Mouse (Mus musculus): ENCODE data around the gene Asb7.

The Asb7 gene

DNA sequence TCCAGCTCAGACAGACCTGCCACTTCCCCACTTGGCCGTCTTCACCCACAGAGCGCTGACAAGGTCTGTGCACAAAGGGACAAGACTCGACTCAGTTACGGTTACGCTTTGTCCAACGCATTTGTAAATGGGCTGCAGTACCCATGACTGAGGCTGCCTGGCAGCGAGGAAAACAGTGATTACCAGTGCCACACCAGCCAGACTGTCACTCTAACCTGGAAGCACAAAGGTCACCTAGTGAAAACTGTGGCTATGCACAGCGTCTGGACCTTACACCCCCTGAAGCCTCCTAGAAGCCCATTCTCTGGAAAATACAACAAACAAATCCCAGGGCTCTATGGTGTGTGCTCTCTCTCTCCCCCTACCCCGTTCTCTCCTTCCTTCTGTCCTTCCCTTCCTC lies 33.9 kb downstream of the Asb7 start:
- no peak for DNase-seq (ENCODE audit: low spot score in 2 of 2)

DNA sequence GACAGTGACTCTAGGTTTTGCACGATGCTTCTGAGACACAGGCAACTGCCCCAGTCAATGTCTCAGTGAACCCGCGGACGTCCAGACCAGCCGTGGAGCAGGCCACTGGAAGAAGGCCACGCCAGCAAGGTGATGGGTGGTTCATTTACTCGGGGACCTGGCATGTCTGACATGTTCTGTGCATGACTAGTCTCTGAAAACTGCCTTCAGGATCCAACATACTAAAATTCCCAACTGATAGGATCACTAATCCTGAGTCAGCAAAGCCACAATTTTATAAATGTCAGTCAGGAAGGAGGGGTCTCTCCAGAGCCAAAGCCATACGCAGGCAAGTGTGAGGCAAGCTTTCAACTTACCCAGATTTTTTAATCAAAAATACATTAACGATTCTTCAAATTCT lies 35.8 kb downstream of the Asb7 start:
- no peak for DNase-seq (ENCODE audit: low spot score in 2 of 2)

DNA sequence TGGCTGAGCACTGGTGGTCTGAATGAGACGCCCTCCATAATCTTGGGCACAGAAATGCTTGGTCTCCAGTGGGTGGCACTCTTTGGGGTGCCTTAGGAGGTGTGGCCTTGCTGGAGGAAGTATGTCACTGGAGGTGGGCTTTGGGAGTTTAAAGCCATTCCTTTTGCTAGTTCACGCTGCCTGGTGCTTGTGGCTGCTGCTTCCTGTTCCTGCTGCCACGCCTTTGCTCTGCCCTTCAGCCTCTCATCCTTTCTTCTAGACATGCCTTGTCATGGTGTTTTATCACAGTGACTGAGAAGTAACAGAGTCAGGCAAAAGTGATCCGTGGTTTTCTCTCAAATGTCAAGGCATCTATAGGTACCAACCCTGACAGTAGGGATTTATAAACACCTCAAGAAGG lies 37.2 kb downstream of the Asb7 start:
- DNase-seq (ENCODE audit: low spot score in 2 of 2): no peak

DNA sequence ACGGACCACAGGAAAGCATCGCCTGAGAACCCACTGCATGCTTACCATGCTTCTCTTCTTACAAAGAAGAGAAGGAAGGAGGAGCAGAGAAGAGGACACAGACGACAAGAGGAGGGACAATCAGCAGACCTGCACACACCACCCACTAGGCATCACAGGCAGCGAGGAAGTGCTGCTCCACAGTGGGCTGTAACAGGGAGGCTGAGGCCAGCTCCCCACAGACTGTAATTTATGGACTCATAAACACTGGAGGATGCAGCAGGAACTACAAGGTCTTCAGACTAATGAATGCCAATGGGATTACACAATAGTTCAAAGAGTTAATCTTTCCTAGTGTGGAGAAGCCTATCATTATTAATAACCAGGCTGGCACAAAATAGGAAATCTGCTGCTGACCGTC lies 38.5 kb downstream of the Asb7 start:
- DNase-seq (ENCODE audit: low spot score in 2 of 2): no peak

GRCm38 (mm10) chr7:66649181-66649580 lies 40.2 kb downstream of the Asb7 start:
- DNase-seq (ENCODE audit: low spot score in 2 of 2): no peak

DNA sequence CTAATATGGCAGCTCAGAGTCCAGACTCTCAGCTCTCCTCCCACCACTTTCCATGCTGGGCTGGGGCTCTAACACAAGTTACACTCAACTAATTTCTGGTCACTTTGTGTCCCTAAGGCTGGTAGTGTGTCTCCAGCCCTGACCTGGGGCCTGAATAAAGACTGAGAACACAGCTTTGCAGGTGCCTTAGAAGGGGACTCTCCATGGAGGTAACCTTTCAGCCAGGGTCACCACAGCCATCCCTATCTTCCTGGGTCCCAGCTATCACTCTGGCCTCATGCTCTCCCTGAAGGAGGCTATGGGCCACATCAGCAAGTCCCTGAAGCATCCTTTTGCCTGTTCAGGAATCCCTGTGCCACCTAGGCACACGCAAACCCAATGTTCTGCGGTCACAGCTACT lies 43.7 kb downstream of the Asb7 start:
- DNase-seq (ENCODE audit: low spot score in 2 of 2): no peak

- no peak for DNase-seq (ENCODE audit: low spot score in 2 of 2)
These were observed 56.0 kb downstream of the Asb7 start for GRCm38 (mm10) chr7:66633351-66633750.

DNA sequence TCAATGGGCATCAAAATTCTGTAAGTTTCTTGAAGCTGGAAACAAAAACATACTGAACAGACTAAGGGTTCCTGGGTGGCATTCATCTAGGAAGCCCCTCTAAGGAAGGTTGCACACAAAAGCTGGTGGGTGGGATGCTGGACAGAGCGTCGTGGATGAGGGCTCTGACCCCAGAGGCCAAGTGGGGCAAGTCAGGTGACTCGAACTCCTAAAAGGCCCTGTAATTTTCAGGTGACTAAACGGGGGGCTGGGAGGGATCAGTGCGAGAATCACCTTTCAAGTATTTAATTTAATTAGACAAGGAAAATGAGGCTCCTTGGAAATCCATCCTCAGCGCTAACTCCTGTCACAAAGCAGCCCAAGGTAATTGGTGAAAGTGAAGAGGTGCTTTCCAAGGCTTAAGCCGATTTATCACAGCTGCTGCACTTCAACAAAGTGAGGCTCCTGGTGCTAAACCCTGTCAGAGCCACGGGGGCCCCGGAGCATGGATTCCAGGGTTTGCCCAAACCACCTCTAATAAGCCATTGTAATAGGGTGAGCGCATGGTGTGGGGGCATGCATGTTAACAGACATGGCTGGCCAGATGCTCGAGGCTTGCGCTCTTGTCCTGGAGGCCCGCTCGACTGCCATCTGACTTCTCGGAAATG lies 59.1 kb downstream of the Asb7 start:
- no peak for DNase-seq (ENCODE audit: low spot score in 2 of 2)

- DNase-seq (ENCODE audit: low spot score in 2 of 2): no peak
These were observed 60.0 kb downstream of the Asb7 start for GRCm38 (mm10) chr7:66629419-66629818.

GRCm38 (mm10) chr7:66623436-66623835 lies 66.0 kb downstream of the Asb7 start:
- no peak for DNase-seq (ENCODE audit: low spot score in 2 of 2)

DNA sequence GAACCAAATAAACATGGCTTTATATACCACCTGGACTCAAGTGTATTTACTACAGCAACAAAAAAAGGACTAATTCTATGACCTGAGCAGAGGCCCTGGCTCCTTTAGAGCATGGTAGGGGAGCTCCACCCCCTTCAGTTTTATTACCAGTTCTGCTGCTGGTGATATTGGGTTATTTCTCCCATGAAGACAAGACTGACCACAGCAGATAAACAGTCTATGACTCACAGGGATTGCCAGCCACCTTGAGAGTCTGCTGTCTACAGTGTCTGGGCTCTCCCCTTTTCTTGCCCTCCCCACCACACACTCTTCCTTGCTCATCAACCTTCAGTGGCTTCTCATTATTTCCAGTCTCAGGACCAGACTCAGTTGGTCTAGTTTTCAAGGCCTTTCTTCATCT lies 87.5 kb downstream of the Asb7 start:
- no peak for DNase-seq (ENCODE audit: low spot score in 2 of 2)

DNA sequence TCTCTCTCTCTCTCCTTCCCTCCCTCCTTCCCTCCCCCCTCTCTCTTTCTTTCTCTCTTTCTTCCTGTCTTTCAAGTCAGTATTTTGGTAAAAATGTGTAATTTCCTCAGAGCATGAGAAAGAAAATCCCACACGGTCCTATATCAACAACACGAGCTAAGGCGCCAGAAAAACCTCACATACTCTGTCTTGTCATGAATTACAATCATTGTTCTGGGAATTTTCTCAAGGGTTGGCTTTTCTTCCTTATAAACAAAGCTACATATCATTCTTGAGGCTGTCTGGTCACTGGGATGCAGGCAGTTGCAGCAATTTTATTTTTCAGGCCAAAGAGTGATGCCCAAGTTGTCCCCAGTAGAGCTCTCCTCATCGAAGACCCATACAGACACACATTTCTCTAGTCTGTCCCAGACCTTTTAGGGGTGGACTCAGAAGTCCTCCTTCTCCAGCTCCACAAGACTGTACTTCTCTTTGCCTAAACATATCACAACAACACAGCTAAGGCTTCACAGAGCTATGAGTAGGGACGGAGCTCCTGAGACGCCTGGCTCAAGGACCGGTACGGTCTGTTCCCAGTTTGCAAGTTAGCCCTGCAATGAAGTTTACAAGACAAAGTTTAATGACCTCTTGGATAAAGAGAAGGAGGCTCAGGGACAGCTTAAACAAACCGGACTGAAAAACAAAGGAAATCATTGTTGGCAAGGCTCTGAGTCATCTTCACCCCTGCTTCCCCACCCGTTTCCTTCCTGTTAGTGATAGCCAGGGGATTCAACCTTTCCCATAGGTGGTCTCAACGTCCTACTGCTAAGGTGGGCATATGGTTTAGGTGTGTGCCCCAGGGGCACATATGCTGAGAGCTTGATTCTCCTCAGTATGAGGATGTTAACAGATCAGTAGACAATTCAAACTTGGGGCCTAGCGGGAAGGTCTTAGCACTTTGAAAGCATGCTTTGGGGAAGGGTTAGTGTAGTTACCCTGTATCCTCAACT lies 88.5 kb downstream of the Asb7 start:
- DNase-seq (ENCODE audit: low spot score in 2 of 2): no peak

DNA sequence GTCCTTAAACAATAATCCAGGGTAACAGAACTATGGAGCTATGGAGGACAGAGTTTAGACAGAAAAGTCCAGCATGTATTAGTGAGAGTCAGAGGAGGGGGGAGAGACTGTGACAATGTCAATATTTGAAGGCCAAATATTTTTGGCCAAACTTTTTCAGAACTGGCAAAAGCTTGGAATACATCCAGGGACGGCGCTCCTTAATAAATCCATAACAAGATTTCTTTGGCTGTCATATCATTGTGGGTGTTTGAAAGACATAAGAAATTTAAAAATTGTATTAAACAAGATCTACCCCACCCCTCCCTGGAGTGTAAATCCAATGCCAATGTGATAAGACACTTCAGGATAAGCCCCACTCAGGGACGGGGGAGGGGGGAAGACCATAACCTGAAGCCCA lies 89.3 kb downstream of the Asb7 start:
- no peak for DNase-seq (ENCODE audit: low spot score in 2 of 2)

GRCm38 (mm10) chr7:66597900-66598299 lies 91.5 kb downstream of the Asb7 start:
- DNase-seq (ENCODE audit: low spot score in 2 of 2): no peak
